Mouse (Mus musculus): ENCODE measurements around the gene Emp2.
"Not testable (repeated sequence)": the region's sequence is repeated elsewhere in the genome, so short reads cannot be mapped to it uniquely, and the experiment has no call there.

Emp2 gene

GRCm38 (mm10) chr16:10316493-10317196 lies 2.9 kb upstream of the Emp2 start:
- no peak for DNase-seq

DNA sequence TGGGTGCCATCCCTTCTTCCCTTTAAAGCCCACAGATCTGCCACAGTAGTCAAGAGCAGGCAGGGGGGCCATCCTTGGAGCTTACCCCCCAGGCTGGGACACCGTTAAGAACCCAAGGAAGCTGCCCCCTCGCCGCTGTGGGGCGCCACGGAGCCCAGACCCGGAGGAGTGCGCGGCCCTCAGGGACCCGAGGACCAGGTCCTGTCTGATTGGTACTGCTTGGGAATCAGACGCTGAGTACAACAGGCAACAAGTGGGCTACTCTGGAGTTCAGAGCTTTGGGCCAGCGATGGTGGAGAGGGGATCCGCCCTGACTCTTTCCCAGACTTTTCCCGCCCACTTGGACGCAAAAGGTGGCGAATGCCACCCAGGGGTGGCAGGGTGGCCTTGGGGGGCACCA lies 542 bp downstream of the Emp2 start:
- DNase-seq = no peak

DNA sequence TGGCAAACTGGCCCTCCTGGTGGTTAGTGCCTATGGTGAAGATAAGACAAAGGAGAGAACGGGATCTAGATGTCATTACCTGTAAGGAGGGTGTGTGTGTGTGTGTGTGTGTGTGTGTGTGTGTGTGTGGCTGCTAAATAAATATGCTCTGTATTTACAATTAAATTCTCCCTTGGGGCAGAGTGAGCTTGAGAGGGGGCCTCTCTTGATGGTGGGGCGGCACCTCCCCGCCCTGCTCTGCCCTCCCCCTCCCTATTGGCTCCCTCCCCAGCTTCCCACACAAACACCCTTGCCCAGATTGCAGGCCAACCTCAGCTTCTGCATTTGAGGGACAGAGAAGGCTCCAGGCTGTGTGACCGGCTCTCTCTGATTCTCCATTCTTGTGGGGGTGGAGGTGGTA lies 1.8 kb downstream of the Emp2 start:
- DNase-seq = no peak

GRCm38 (mm10) chr16:10311086-10311485 lies 2.7 kb downstream of the Emp2 start:
- DNase-seq = no peak

DNA sequence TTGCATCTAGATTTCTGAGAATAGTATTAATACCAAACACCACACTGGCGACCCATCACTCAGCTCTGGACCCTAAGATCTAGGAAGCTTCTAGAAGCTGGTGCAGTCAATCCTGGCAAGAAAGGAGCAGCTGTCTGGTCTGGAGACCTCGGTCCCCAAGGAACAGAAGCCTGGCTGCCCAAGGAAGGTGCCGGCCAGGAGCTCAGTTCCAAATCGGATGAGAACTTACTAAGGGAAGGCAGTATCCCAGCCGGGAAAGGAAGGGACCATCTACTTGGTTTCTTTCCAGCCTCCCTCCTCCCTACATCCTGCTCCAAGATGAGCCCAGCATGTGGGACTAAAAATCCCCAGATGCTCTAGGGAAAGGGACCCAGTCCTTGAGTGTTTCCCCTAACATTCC lies 3.3 kb downstream of the Emp2 start:
- DNase-seq = no peak

DNA sequence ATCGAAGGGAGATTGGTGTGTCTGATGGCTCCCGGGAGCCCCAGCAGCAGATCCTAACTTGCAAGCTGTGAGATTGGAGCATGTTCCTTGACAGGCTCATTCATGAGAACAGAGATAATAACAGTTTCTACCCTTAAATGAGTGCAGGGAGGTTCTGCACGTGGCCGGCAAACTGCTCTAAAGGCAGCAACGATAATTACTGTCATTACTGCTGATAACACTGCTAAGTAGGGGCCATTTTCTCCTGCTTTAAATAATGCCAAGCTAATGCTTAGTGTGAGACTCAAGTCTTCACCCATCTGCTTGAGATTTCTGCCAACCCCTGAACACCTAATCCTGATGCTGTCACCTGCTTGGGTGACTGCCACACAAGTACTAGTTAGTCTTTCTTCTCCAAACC lies 6.4 kb downstream of the Emp2 start:
- DNase-seq = no peak

- no peak for DNase-seq
Measured at GRCm38 (mm10) chr16:10306101-10306500, 7.7 kb downstream of the Emp2 start.

DNA sequence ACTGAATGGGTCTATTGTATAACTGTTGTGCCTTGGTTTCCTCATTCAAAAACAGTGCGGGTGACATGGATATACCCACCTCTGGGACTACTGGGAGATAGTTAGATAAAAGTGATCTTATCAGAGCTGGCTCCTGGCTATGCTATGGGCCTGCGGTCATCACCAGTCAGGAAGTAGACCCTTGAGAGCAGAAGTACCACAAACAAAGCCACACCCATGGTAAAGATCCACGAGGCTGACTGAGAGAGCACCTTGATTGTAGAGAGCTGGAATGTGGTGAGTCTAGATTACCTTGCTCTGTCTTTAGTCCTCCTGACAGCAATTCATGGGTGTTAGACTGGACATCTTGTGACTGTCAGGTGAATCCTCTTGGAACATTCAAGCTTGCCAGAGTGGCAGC lies 12.4 kb downstream of the Emp2 start:
- no peak for DNase-seq

- DNase-seq = no peak
Measured at GRCm38 (mm10) chr16:10300231-10301186, 13.3 kb downstream of the Emp2 start.

GRCm38 (mm10) chr16:10299637-10300036 lies 14.1 kb downstream of the Emp2 start:
- DNase-seq = no peak

DNA sequence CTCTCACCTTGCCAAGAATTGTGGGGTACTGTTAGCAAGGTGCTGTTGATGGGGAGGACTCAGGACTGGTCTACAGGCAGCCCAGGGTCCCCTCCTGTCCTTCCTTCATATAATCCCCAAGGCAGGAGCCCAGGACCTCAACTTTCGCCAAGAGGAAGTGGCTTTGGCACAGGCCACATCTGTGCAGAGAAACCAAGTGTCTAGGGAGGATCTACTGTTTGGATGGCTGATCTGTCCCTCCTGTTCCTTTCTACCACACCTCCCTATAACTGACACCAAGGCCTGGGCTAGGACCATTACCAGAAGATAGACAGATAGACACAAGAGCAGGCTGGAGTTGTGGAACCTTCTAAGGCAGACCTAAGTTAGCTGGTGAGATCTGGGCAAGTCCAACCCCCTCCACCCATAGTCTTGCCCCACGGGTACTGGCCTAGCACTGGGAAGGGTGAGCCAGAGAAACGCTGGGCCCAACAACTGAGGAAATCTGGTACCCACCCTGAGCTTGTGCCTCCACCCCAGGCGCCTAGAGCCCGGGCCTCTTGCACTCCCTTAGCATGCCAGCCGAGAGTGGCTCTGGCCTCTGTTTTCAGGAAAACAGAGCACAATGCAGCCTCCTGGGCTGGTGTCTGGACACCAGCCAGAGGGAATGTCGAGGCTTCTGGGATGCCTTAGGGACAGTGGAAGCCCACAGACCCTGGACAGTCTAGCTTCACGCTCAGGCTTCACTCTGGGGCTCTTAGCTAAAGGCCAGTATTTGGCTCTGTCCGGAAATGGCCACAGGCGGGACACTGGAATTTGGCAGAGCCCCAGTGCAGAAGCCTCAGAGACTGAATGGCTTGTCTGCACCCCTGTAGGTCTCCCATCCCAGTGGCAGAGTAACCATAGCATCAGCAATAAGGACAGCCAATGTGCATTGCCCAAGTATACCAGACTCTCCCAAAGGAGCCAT lies 15.8 kb downstream of the Emp2 start:
- no peak for DNase-seq

DNA sequence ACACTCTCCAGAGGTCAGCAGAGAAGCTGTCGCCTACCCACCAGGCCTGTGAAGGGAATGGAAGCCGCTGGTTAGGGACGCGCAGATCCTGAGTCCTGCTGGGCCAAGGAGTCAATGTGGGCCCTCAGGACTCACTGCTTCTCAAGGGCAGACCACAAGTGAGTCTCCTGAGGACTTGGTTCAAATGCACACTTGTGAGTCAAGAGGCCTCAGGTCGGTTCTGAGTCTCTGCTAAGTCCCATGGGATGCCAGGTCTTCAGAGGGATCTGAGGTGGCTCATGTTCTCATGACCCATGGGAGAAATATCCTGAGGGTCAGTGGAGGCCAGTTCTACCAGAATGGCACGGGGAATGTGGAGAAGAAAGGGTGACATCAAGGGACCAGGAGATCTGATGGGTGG lies 25.7 kb downstream of the Emp2 start:
- no peak for DNase-seq

GRCm38 (mm10) chr16:10286513-10287268 lies 27.1 kb downstream of the Emp2 start:
- no peak for DNase-seq

GRCm38 (mm10) chr16:10281890-10282289 lies 31.9 kb downstream of the Emp2 start:
- no peak for DNase-seq

GRCm38 (mm10) chr16:10280286-10280951 lies 33.3 kb downstream of the Emp2 start:
- peak; percentile 57 for DNase-seq

DNA sequence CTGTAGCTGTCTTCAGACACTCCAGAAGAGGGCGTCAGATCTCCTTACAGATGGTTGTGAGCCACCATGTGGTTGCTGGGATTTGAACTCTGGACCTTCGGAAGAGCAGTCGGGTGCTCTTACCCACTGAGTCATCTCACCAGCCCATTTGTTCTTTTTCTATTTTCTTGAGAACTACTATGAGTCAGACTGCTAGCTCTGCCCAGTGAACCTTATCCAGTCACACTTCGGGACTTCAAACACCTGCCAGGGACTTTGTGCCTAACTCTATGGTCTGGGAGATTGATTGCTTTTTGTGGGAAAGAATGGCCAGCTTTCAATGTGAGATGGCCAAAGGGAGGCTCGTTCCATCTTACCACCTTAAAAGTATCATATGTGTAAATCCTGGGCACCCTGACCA lies 37.0 kb downstream of the Emp2 start:
- not testable (repeated sequence) for DNase-seq

DNA sequence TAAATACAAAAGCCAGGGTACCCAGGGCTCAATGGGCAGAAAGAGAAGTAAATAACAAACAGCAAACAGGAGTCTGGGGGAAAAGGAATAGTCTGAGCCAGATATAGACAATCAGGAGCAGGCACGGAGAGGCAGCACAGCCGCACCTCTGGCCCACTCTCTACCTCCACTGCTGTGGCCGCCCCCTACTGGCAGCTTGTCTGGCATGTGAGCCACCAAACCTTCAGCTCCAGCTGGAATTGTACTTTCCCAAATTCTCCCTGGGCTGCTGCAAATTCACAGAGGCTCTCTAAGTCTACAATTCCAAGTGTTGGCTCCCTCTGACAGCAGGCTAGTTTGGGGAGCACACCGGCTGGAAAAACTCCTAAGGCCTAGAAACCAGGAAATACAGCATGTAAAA lies 39.3 kb downstream of the Emp2 start:
- no peak for DNase-seq

DNA sequence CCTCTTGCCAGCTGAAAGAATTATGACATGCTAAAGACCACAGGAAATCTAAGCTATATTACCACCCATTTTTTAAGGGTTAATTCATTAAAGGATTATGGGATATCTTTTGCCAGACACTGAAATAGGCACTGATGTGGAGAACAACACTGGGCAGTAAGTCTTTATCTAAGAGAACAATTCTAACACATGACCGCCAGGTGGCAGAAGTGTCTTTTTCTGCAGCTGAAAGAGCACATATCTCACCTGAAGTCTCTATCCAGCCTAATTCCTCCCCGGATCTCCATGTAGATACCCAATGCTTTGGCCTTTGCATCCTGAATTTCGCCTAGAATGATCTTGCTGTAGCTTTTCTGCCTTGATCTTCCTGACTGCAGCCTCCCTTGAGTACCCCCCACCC lies 41.5 kb downstream of the Emp2 start:
- no peak for DNase-seq

DNA sequence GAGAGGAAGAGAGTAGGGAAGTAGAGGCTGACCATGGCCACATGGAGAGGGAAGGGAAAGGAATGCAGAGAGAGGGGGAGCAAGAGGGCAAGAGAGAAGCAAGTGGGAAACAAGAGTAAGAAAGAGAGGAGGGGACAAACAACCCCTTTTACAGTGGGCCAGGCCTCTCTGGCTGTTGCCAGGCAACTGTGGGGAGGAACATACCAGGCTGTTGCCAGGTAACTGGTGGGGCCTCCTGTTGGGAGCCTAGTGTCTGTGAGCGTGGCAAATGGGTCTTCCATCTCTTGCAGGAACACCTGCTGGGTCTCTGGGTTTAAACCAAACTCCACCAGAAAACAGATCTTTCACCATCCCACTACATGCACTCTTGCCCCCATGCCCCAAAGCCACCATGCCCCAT lies 59.8 kb downstream of the Emp2 start:
- no peak for DNase-seq

- DNase-seq = no peak
Measured at GRCm38 (mm10) chr16:10236601-10237000, 77.2 kb downstream of the Emp2 start.
